Mouse (Mus musculus) heart, adult 8-10 months (tissue): Measurements from ENCODE around the gene Ccdc177. TPM values are rescaled to one million over a fixed set of nuclear protein-coding genes. Genes with fewer than 3 reads are reported as not detected.
"Not testable (repeated sequence)": the region's sequence is repeated elsewhere in the genome, so short reads cannot be mapped to it uniquely, and the experiment has no call there.

Experiments
- DNase-seq: peaks from one replicate; pipeline ENCODE4 v3.0.0; 2022; ENCODE audit warnings: low spot score
- total RNA-seq, 4 experiments: library from RNA; stranded (reverse); gene quantifications; 2 replicates each; pipeline ENCODE4 v1.2.4; 2022

The Ccdc177 gene
- under 1 TPM in 1 of 4 experiments, not detected in 3; 0.08 TPM for total RNA-seq

GRCm38 (mm10) chr12:80760396-80760801 lies at the start of gene Ccdc177:
Ccdc177 (minus strand) TSS chr12:80760687.
- DNase-seq, result peak; percentile 47

GRCm38 (mm10) chr12:80810005-80810404 lies 49.5 kb upstream of the Ccdc177 start:
- DNase-seq, result no peak

GRCm38 (mm10) chr12:80807451-80808085 lies 47.1 kb upstream of the Ccdc177 start:
- DNase-seq, result no peak

- DNase-seq, result no peak
Measured at GRCm38 (mm10) chr12:80804861-80805428, 44.5 kb upstream of the Ccdc177 start.

- peak; percentile 61 for DNase-seq
Measured at GRCm38 (mm10) chr12:80803924-80804323, 43.4 kb upstream of the Ccdc177 start.

GRCm38 (mm10) chr12:80801443-80801842 lies 41.0 kb upstream of the Ccdc177 start:
- no peak for DNase-seq

GRCm38 (mm10) chr12:80800156-80800555 lies 39.7 kb upstream of the Ccdc177 start:
- no peak for DNase-seq

GRCm38 (mm10) chr12:80798271-80798670 lies 37.8 kb upstream of the Ccdc177 start:
- no peak for DNase-seq

GRCm38 (mm10) chr12:80794935-80795785 lies 34.7 kb upstream of the Ccdc177 start:
- no peak for DNase-seq

GRCm38 (mm10) chr12:80794522-80794921 lies 34.0 kb upstream of the Ccdc177 start:
- DNase-seq, result no peak

GRCm38 (mm10) chr12:80793535-80793934 lies 33.0 kb upstream of the Ccdc177 start:
- DNase-seq, result no peak

GRCm38 (mm10) chr12:80792867-80793266 lies 32.4 kb upstream of the Ccdc177 start:
- DNase-seq, result peak; percentile 66

- peak; percentile 40 for DNase-seq
Measured at GRCm38 (mm10) chr12:80791571-80792444, 31.3 kb upstream of the Ccdc177 start.

GRCm38 (mm10) chr12:80790700-80791570 lies 30.4 kb upstream of the Ccdc177 start:
- peak; percentile 44 for DNase-seq

GRCm38 (mm10) chr12:80789849-80790694 lies 29.6 kb upstream of the Ccdc177 start, which contains the start of gene Susd6:
Susd6 (plus strand) TSS chr12:80790510.
- peak; percentile 99 for DNase-seq

GRCm38 (mm10) chr12:80789276-80789675 lies 28.8 kb upstream of the Ccdc177 start:
- not testable (repeated sequence) for DNase-seq

- no peak for DNase-seq
Measured at GRCm38 (mm10) chr12:80788188-80788587, 27.7 kb upstream of the Ccdc177 start.

GRCm38 (mm10) chr12:80787604-80788003 lies 27.1 kb upstream of the Ccdc177 start:
- no peak for DNase-seq

GRCm38 (mm10) chr12:80786591-80786990 lies 26.1 kb upstream of the Ccdc177 start:
- no peak for DNase-seq
